Mouse (Mus musculus): Measurements from ENCODE around the gene Mri1. TPM values are rescaled to one million over a fixed set of nuclear protein-coding genes. Genes with fewer than 3 reads are reported as not detected.
A peak's percentile ranks its signal among the peaks of the same experiment; 100 is the strongest.

The Mri1 gene
- polyA plus RNA-seq, 1 experiment from 2014 or later = 57.1 TPM

DNA sequence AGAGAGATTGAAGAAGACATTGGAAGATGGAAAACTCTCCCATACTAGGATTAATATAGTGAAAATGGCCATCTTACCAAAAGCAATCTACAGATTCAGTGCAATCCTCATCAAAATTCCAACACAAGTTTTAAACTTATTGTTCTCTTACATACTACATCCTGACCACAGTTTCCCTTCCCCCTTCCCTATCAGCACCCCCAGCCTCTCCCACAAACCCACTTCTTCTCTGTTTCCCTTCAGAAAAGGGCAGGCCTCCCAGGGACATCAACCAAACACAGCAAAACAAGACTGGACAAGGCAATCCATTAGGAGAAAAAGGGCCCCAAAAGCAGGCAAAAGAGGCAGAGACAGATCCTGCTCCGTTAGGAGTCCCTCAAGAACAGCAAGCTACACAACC lies 19.3 kb upstream of the Mri1 start:
- no peak for ATAC-seq
- no peaks in the 10 kb centered on the region for H3K4me1 ChIP-seq (replicated peaks; ENCODE audit: control insufficient read depth, insufficient read depth, low read length)
- H3K9ac ChIP-seq (replicated peaks; ENCODE audit: low read depth, low read length) = no peak overlapping the region
- no peaks in the 10 kb centered on the region for H3K36me3 ChIP-seq (ENCODE audit: control insufficient read depth, insufficient read depth)
- no peaks in the 10 kb centered on the region for H3K9me3 ChIP-seq (ENCODE audit: control insufficient read depth, low read length)
- H3K4me2 ChIP-seq (ENCODE audit: low read length) = no peak overlapping the region
- WGBS = 68% methylated on average over 1 of the region's 1 CpGs
- no peak overlapping the region for H3K4me3 ChIP-seq (replicated peaks; ENCODE audit: low read length)
- H3K27me3 ChIP-seq (replicated peaks; ENCODE audit: control insufficient read depth, insufficient read depth, low read length) = no peaks in the 10 kb centered on the region
- no peak overlapping the region for H3K27ac ChIP-seq (ENCODE audit: low read length)

GRCm38 (mm10) chr8:84273968-84274367 lies 16.8 kb upstream of the Mri1 start:
- Histone ChIP-seq H3K4me3 (replicated peaks; ENCODE audit: low read length) (no peak overlapping the region), H3K9ac (replicated peaks; ENCODE audit: low read depth, low read length) (no peak overlapping the region), H3K4me1 (replicated peaks; ENCODE audit: control insufficient read depth, insufficient read depth, low read length) (peaks cover 7% of the 10 kb centered on the region), H3K4me2 (ENCODE audit: low read length) (no peak overlapping the region), H3K27ac (ENCODE audit: low read length) (no peak overlapping the region), H3K36me3 (ENCODE audit: control insufficient read depth, insufficient read depth) (no peaks in the 10 kb centered on the region), H3K27me3 (replicated peaks; ENCODE audit: control insufficient read depth, insufficient read depth, low read length) (no peaks in the 10 kb centered on the region), H3K9me3 (ENCODE audit: control insufficient read depth, low read length) (no peaks in the 10 kb centered on the region)
- 84% methylated on average over 3 of the region's 3 CpGs for WGBS
- no peak for ATAC-seq

DNA sequence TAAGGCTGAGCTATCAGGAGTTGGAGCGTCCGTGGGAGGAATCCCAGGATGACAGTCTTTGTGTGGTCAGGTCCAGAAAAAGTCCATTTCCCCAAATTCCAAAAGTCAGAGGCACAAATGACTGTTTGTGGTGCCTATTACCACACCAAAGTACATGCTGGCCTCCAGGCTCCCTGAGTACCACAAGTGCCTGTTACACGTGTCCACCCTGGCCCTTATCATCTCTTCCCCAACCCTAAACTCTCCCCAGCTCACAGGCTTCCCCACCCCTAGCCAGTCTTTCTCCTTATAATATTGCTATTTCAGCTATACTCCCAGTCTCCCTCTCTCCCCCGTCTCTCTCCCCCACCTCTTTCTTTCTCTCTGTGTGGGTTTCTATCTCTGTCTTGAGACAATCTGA lies 15.2 kb upstream of the Mri1 start:
- Histone ChIP-seq H3K36me3 (ENCODE audit: control insufficient read depth, insufficient read depth) (no peaks in the 10 kb centered on the region), H3K9ac (replicated peaks; ENCODE audit: low read depth, low read length) (no peak overlapping the region), H3K4me1 (replicated peaks; ENCODE audit: control insufficient read depth, insufficient read depth, low read length) (peaks cover 7% of the 10 kb centered on the region), H3K4me2 (ENCODE audit: low read length) (no peak overlapping the region), H3K4me3 (replicated peaks; ENCODE audit: low read length) (no peak overlapping the region), H3K27me3 (replicated peaks; ENCODE audit: control insufficient read depth, insufficient read depth, low read length) (no peaks in the 10 kb centered on the region), H3K27ac (ENCODE audit: low read length) (no peak overlapping the region), H3K9me3 (ENCODE audit: control insufficient read depth, low read length) (no peaks in the 10 kb centered on the region)
- no peak for ATAC-seq
- 89% methylated on average over 4 of the region's 4 CpGs for WGBS

DNA sequence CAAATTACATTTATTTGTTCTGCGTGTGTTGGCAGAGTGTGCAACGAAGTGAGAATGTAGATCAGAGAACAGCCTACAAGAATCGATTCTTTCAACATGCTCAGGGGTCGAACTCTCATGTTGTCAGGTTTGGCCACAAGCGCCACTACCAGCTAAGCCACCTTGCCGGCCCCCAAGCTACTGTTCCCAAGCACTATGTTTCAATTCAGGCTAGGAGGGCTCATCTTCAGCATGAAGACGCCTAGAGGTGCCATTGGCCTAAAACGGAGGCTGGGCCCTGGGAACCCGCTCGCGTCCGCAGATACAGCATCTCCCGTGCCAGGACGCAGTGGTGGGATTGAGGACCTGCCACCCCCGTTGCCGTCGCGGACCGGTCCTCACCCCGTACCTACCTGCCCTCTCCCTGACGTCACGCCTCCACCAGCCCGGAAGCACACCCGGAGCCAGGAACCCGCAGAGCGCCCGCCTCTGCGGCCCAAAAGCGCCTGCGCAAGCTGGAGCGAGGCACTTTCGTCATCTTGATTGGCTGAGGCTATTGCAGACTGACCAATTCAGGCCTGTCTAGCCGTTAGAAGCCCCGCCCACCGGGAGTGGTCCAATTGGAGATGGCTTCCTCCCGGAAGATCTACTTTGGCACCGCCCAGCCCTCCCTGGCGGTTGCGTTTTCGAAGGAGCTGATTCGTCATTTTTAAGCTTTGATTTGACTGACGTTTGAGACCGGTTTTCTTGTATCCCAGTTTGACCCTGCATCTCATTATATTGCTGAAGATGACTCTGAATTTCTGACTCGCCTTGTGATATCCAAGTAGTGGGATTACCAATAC lies 13.0 kb upstream of the Mri1 start, which contains the start of gene Ccdc130:
Gene Ccdc130, minus strand, starts transcription at position 431 of the 824 bp plus-strand sequence.
- peak; percentile 99 for ATAC-seq
- Histone ChIP-seq H3K27ac (ENCODE audit: low read length) (peak within 1 kb of the TSS; percentile 64), H3K4me1 (replicated peaks; ENCODE audit: control insufficient read depth, insufficient read depth, low read length) (peaks cover 7% of the 10 kb centered on the region), H3K9me3 (ENCODE audit: control insufficient read depth, low read length) (no peaks in the 10 kb centered on the region), H3K4me3 (replicated peaks; ENCODE audit: low read length) (peak within 1 kb of the TSS; percentile 82), H3K36me3 (ENCODE audit: control insufficient read depth, insufficient read depth) (peaks cover 9% of the 10 kb centered on the region; the same call in 1 of the 2 replicates), H3K27me3 (replicated peaks; ENCODE audit: control insufficient read depth, insufficient read depth, low read length) (no peaks in the 10 kb centered on the region), H3K9ac (replicated peaks; ENCODE audit: low read depth, low read length) (peak within 1 kb of the TSS; percentile 88), H3K4me2 (ENCODE audit: low read length) (peak within 1 kb of the TSS; percentile 84)
- WGBS = under 1% methylated on average over 44 of the region's 44 CpGs

GRCm38 (mm10) chr8:84261098-84261497 lies 4.0 kb upstream of the Mri1 start:
- no peak for ATAC-seq
- H3K36me3 ChIP-seq (ENCODE audit: control insufficient read depth, insufficient read depth) = peaks cover 27% of the 10 kb centered on the region

GRCm38 (mm10) chr8:84256458-84256821 lies 686 bp downstream of the Mri1 start:
- Histone ChIP-seq H3K9me3 (ENCODE audit: control insufficient read depth, low read length) (no peaks in the 10 kb centered on the region), H3K4me1 (replicated peaks; ENCODE audit: control insufficient read depth, insufficient read depth, low read length) (peaks cover 17% of the 10 kb centered on the region), H3K27ac (ENCODE audit: low read length) (peak overlapping the region; percentile 85), H3K27me3 (replicated peaks; ENCODE audit: control insufficient read depth, insufficient read depth, low read length) (no peaks in the 10 kb centered on the region), H3K4me2 (ENCODE audit: low read length) (peak overlapping the region; percentile 93), H3K4me3 (replicated peaks; ENCODE audit: low read length) (peak overlapping the region; percentile 60), H3K36me3 (ENCODE audit: control insufficient read depth, insufficient read depth) (peaks cover 28% of the 10 kb centered on the region), H3K9ac (replicated peaks; ENCODE audit: low read depth, low read length) (peak overlapping the region; percentile 73)
- WGBS = 12% methylated on average over 6 of the region's 6 CpGs
- ATAC-seq = peak; percentile 9; the same call in 1 of the 2 replicates

More at GRCm38 (mm10) chr8:84261098-84261497, 4.0 kb upstream of the Mri1 start:
- Histone ChIP-seq H3K27ac (ENCODE audit: low read length) (no peak overlapping the region), H3K4me1 (replicated peaks; ENCODE audit: control insufficient read depth, insufficient read depth, low read length) (peaks cover 13% of the 10 kb centered on the region), H3K9me3 (ENCODE audit: control insufficient read depth, low read length) (no peaks in the 10 kb centered on the region), H3K9ac (replicated peaks; ENCODE audit: low read depth, low read length) (no peak overlapping the region), H3K4me2 (ENCODE audit: low read length) (no peak overlapping the region), H3K27me3 (replicated peaks; ENCODE audit: control insufficient read depth, insufficient read depth, low read length) (no peaks in the 10 kb centered on the region), H3K4me3 (replicated peaks; ENCODE audit: low read length) (no peak overlapping the region)
- 98% methylated on average over 4 of the region's 4 CpGs for WGBS

DNA sequence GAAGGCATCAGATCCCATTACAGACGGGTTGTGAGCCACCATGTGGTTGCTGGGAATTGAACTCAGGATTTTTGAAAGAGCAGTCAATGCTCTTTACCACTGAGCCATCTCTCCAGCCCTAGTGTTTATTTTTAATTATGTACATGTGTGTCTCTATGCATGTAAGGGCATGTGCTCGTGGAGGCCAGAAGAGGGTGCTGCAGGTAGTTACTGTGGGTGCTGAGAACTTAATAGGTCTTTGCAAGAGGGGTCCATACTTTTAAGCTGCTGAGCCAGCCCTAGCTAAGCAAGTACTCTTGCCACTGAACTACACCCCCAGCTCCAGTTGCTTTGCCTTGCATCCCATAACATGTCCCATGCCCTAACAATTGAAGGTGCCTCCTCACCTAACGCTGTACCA lies 1.3 kb downstream of the Mri1 start:
- no peak for ATAC-seq
- Histone ChIP-seq H3K27ac (ENCODE audit: low read length) (no peak overlapping the region), H3K9ac (replicated peaks; ENCODE audit: low read depth, low read length) (peak overlapping the region; percentile 73; the same call in 1 of the 2 replicates), H3K4me2 (ENCODE audit: low read length) (peak overlapping the region; percentile 93), H3K4me1 (replicated peaks; ENCODE audit: control insufficient read depth, insufficient read depth, low read length) (peaks cover 17% of the 10 kb centered on the region), H3K36me3 (ENCODE audit: control insufficient read depth, insufficient read depth) (peaks cover 26% of the 10 kb centered on the region), H3K9me3 (ENCODE audit: control insufficient read depth, low read length) (no peaks in the 10 kb centered on the region), H3K27me3 (replicated peaks; ENCODE audit: control insufficient read depth, insufficient read depth, low read length) (no peaks in the 10 kb centered on the region), H3K4me3 (replicated peaks; ENCODE audit: low read length) (peak overlapping the region; percentile 60; the same call in 1 of the 2 replicates)
- WGBS = 78% methylated on average over 3 of the region's 3 CpGs

DNA sequence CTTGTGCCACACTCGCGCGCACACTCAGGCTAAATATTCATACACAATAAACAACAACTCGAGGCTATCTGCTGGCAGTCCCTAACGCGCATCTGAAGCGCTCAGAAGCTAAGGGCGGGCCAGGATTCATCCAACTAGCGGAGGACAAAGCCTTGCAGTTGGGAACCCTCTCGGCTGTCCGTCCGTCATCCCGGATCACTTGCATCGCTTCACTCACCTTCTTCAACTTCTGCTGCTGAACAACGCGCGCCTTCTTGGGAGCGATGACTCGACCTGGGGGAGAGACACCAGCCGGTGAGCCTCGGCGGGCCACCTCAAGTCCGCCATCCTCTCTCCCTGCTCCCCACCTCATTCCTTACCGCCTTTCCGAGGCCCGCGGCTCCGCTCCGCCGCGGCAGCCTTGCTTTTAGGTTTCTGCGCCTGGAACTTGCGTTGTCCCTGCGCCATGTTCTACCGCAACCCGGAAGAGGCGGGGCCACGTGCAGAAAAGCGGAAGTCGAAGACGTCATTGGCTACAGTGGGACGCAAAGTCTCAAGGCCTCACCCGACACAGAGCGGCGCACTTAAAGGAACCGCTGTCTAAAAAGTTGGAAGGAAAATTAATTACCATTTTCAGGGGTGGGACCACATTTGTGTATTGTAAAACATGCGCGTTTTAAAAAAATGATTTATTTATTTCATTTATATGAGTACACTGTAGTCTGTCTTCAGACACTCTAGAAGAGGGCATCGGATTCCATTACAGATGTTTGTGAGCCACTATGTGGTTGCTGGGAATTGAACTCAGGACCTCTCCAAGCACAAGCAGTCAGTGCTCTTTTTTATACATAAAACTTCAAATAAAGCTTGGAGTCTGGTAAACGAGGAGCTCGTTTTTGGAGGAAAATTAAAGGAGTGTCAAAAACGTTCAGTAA lies 7.6 kb downstream of the Mri1 start, which contains the start of gene D8Ertd738e:
Gene D8Ertd738e, minus strand, starts transcription at position 463 of the 914 bp plus-strand sequence.
- Histone ChIP-seq H3K9me3 (ENCODE audit: control insufficient read depth, low read length) (no peaks in the 10 kb centered on the region), H3K4me1 (replicated peaks; ENCODE audit: control insufficient read depth, insufficient read depth, low read length) (peaks cover 2% of the 10 kb centered on the region), H3K4me2 (ENCODE audit: low read length) (peak within 1 kb of the TSS; percentile 96), H3K36me3 (ENCODE audit: control insufficient read depth, insufficient read depth) (peaks cover 25% of the 10 kb centered on the region), H3K27ac (ENCODE audit: low read length) (peak within 1 kb of the TSS; percentile 58), H3K27me3 (replicated peaks; ENCODE audit: control insufficient read depth, insufficient read depth, low read length) (no peaks in the 10 kb centered on the region), H3K4me3 (replicated peaks; ENCODE audit: low read length) (peak within 1 kb of the TSS; percentile 96), H3K9ac (replicated peaks; ENCODE audit: low read depth, low read length) (peak within 1 kb of the TSS; percentile 82)
- WGBS = 3% methylated on average over 52 of the region's 52 CpGs
- ATAC-seq = peak; percentile 97

DNA sequence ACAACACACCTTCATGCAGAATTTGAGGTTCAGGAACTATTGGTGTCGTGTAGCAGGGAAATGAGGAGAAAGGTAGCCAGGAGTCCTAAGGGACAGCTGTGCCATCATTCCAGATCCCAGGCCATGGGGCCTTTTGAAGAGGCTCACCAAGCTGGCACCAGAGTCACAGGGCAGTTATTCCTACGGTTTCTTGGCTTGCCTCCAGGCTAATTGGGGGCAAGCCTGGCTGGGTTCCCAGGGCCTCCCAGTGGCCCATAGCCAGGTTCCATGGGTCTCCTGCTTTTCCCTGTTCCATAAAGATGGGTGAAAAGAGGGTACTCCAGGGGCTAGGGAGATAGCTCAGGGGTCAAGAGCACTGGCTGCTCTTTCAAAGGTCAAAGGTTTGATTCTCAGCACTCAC lies 15.3 kb downstream of the Mri1 start:
- Histone ChIP-seq H3K4me1 (replicated peaks; ENCODE audit: control insufficient read depth, insufficient read depth, low read length) (peaks cover 12% of the 10 kb centered on the region), H3K9me3 (ENCODE audit: control insufficient read depth, low read length) (no peaks in the 10 kb centered on the region), H3K27ac (ENCODE audit: low read length) (no peak overlapping the region), H3K4me3 (replicated peaks; ENCODE audit: low read length) (no peak overlapping the region), H3K27me3 (replicated peaks; ENCODE audit: control insufficient read depth, insufficient read depth, low read length) (no peaks in the 10 kb centered on the region), H3K4me2 (ENCODE audit: low read length) (no peak overlapping the region), H3K9ac (replicated peaks; ENCODE audit: low read depth, low read length) (0 out of 2 replicates have a peak overlapping the region, but pooled peaks have one; percentile 5), H3K36me3 (ENCODE audit: control insufficient read depth, insufficient read depth) (peaks cover 20% of the 10 kb centered on the region)
- no peak for ATAC-seq
- WGBS = 32% methylated on average over 2 of the region's 2 CpGs
